Comparison of ENCODE assay signal across 7 mouse cellular contexts in genomic region chr2:5636801-5637742, GRCm38 (mm10).
DNase-seq lines count a peak whose midpoint lies in the region; ATAC-seq and TF ChIP-seq lines count a peak whose summit lies in the region.

No protein-coding gene starts in this region.

- peak; percentile 70 for ATAC-seq in midbrain, embryonic 16.5 days
- no peak for ATAC-seq in midbrain, embryonic 13.5 days
- peak; percentile 35; the same call in 1 of the 2 replicates for ATAC-seq in intestine, embryonic 15.5 days

- no peak overlapping the region for H3K9ac ChIP-seq in midbrain, embryonic 16.5 days (ENCODE audit: low read depth, low read length)
- H3K9ac ChIP-seq in midbrain, embryonic 13.5 days (replicated peaks) = no peak overlapping the region
- no peak overlapping the region for H3K9ac ChIP-seq in intestine, embryonic 15.5 days

- no peaks in the 10 kb centered on the region for H3K27me3 ChIP-seq in midbrain, embryonic 16.5 days (ENCODE audit: control insufficient read depth, insufficient read depth, low read depth, low read length)
- H3K27me3 ChIP-seq in midbrain, embryonic 13.5 days = no peaks in the 10 kb centered on the region
- no peaks in the 10 kb centered on the region for H3K27me3 ChIP-seq in cerebellum, adult 2 months (ENCODE audit: control insufficient read depth, insufficient read depth, low read length)
- H3K27me3 ChIP-seq in intestine, embryonic 15.5 days (replicated peaks) = no peaks in the 10 kb centered on the region

- 79% methylated on average over 14 of the region's 14 CpGs for WGBS in midbrain, embryonic 16.5 days
- WGBS in midbrain, embryonic 13.5 days = 82% methylated on average over 14 of the region's 14 CpGs
- 24% methylated on average over 14 of the region's 14 CpGs for WGBS in cerebellum, adult 2 months
- WGBS in intestine, embryonic 15.5 days = 86% methylated on average over 14 of the region's 14 CpGs

- peaks cover 6% of the 10 kb centered on the region for H3K4me1 ChIP-seq in midbrain, embryonic 16.5 days (ENCODE audit: control insufficient read depth, insufficient read depth, low read length)
- no peaks in the 10 kb centered on the region for H3K4me1 ChIP-seq in midbrain, embryonic 13.5 days (replicated peaks)
- H3K4me1 ChIP-seq in cerebellum, adult 2 months (ENCODE audit: control insufficient read depth, insufficient read depth, low read length) = peaks cover 10% of the 10 kb centered on the region
- H3K4me1 ChIP-seq in intestine, embryonic 15.5 days (replicated peaks) = peaks cover 17% of the 10 kb centered on the region; the same call in 1 of the 2 replicates

- no peaks in the 10 kb centered on the region for H3K9me3 ChIP-seq in midbrain, embryonic 16.5 days (replicated peaks; ENCODE audit: control insufficient read depth, low read length, poor library complexity, severe bottlenecking)
- no peaks in the 10 kb centered on the region for H3K9me3 ChIP-seq in midbrain, embryonic 13.5 days
- H3K9me3 ChIP-seq in intestine, embryonic 15.5 days = no peaks in the 10 kb centered on the region

- no peak overlapping the region for H3K4me2 ChIP-seq in midbrain, embryonic 16.5 days (ENCODE audit: low read length)
- no peak overlapping the region for H3K4me2 ChIP-seq in midbrain, embryonic 13.5 days (replicated peaks)
- H3K4me2 ChIP-seq in intestine, embryonic 15.5 days (replicated peaks) = no peak overlapping the region

- H3K4me3 ChIP-seq in midbrain, embryonic 16.5 days (ENCODE audit: low read depth, low read length) = no peak overlapping the region
- no peak overlapping the region for H3K4me3 ChIP-seq in midbrain, embryonic 13.5 days (replicated peaks)
- H3K4me3 ChIP-seq in cerebellum, adult 2 months (replicated peaks; ENCODE audit: insufficient read depth, low read depth, low read length) = peak overlapping the region; percentile 5
- H3K4me3 ChIP-seq in intestine, embryonic 15.5 days (replicated peaks) = no peak overlapping the region

- no peak overlapping the region for H3K27ac ChIP-seq in midbrain, embryonic 16.5 days (ENCODE audit: low read length)
- H3K27ac ChIP-seq in midbrain, embryonic 13.5 days = no peak overlapping the region
- H3K27ac ChIP-seq in cerebellum, adult 2 months (ENCODE audit: insufficient read depth, low read length) = no peak overlapping the region
- H3K27ac ChIP-seq in intestine, embryonic 15.5 days = no peak overlapping the region

- H3K36me3 ChIP-seq in midbrain, embryonic 16.5 days (ENCODE audit: control insufficient read depth, insufficient read depth, low read length) = no peaks in the 10 kb centered on the region
- H3K36me3 ChIP-seq in midbrain, embryonic 13.5 days = no peaks in the 10 kb centered on the region
- H3K36me3 ChIP-seq in intestine, embryonic 15.5 days = no peaks in the 10 kb centered on the region

- peak; percentile 48 to 69 for DNase-seq in cerebellum, adult 2 months
- DNase-seq in right cerebral cortex, postnatal 25 days = peak; percentile 69
- no peak for DNase-seq in kidney, adult 18-20 months
- no peak for DNase-seq in heart, postnatal 4 days

- TF ChIP-seq POLR2A in cerebellum, adult 2 months (IDR thresholded peaks at IDR 0.05; ENCODE audit: borderline replicate concordance, insufficient read depth, low read length) = no peak

- TF ChIP-seq CTCF in cerebellum, adult 2 months (IDR thresholded peaks at IDR 0.05; ENCODE audit: borderline replicate concordance, insufficient read depth, low read depth, low read length) = no peak

Comparison
In these comparisons a context has a peak if more than half of its experiments do, and no peak if none do; other contexts are left out.
1. DNase-seq: peak in cerebellum, adult 2 months (2 of 2) and right cerebral cortex, postnatal 25 days (single experiment); none in kidney, adult 18-20 months (single experiment) and heart, postnatal 4 days (single experiment).